Mouse (Mus musculus) cerebellum, adult 9-11 months (tissue): ENCODE measurements around the gene Hinfp.
A peak's percentile ranks its signal among the peaks of the same experiment; 100 is the strongest.
"Not testable (repeated sequence)": the region's sequence is repeated elsewhere in the genome, so short reads cannot be mapped to it uniquely, and the experiment has no call there.

Source experiments
- DNase-seq: peaks from one replicate; pipeline ENCODE4 v3.0.0; 2022

The Hinfp gene

DNA sequence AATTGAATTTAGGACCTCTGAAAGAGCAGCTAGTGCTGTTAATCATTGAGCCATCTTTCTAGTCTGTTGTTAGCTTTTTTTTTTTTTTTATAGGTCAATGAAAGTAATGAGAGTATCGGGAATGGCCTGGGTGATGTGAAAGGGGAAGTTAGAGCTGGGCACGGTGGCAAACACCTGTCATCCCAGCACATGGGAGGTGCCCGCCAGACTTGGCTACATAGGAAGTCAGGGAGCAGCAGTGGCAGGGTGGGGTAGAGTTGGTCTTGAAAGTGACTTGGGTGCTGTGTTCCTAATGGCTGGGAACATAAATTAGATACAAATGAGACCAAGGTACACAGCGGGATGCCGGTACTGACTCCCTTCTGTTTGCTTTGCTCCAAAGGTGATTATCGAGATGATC, 25.3 kb upstream of the Hinfp start:
- DNase-seq: no peak

GRCm38 (mm10) chr9:44327926-44328325, 22.5 kb upstream of the Hinfp start:
- DNase-seq: no peak

GRCm38 (mm10) chr9:44327064-44327711, 21.7 kb upstream of the Hinfp start:
- peak; percentile 61 for DNase-seq

GRCm38 (mm10) chr9:44326371-44327063, 21.0 kb upstream of the Hinfp start:
- peak; percentile 90 for DNase-seq

- DNase-seq: no peak
Measured at GRCm38 (mm10) chr9:44325768-44326370, 20.4 kb upstream of the Hinfp start, which contains the start of gene Dpagt1. TSS of gene Dpagt1 (plus strand) at chr9:44326019.

DNA sequence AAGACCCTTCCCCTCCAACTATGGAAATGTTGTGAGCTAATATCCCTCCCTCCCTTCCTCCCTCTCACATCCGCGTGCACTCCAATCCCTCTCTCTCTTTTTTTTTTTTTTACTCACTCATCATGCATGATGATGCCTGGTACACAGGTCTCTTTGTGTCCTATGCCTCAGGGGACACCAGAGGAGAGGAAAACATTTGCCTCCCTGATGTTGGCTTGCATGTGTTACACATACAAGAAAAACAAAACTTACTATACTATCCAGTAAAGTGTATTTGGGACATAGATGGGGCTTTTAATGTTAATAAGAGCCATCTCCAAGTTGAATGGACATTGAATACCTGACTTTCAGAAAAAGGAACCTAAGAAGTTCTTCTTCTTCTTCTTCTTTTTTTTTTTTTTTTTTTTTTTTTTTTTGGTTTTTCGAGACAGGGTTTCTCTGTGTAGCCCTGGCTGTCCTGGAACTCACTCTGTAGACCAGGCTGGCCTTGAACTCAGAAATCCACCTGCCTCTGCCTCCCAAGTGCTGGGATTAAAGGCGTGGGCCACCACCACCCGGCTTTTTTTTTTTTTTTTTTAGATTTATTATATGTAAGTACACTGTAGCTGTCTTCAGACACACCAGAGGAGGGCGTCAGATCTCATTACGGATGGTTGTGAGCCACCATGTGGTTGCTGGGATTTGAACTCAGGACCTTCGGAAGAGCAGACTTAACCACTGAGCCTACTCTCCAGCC, 19.7 kb upstream of the Hinfp start:
- DNase-seq: not testable (repeated sequence)

GRCm38 (mm10) chr9:44324147-44324546, 18.7 kb upstream of the Hinfp start:
- DNase-seq: no peak

DNA sequence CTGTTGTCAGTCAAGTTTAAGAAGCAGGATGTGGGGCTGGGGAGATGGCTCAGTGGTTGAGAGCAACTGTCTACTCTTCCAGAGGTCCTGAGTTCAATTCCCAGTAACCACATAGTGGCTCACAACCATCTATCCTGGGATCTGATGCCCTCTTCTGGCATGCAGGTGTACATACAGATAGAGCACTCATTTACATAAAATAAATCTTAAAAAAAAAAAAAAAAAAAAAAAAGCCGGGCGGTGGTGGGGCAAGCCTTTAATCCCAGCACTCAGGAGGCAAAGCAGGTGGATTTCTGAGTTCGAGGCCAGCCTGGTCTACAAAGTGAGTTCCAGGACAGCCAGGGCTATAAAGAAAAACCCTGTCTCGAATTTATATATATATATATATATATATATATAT, 18.2 kb upstream of the Hinfp start:
- DNase-seq: not testable (repeated sequence)

- DNase-seq: no peak
Measured at GRCm38 (mm10) chr9:44320799-44321133, 15.3 kb upstream of the Hinfp start.

DNA sequence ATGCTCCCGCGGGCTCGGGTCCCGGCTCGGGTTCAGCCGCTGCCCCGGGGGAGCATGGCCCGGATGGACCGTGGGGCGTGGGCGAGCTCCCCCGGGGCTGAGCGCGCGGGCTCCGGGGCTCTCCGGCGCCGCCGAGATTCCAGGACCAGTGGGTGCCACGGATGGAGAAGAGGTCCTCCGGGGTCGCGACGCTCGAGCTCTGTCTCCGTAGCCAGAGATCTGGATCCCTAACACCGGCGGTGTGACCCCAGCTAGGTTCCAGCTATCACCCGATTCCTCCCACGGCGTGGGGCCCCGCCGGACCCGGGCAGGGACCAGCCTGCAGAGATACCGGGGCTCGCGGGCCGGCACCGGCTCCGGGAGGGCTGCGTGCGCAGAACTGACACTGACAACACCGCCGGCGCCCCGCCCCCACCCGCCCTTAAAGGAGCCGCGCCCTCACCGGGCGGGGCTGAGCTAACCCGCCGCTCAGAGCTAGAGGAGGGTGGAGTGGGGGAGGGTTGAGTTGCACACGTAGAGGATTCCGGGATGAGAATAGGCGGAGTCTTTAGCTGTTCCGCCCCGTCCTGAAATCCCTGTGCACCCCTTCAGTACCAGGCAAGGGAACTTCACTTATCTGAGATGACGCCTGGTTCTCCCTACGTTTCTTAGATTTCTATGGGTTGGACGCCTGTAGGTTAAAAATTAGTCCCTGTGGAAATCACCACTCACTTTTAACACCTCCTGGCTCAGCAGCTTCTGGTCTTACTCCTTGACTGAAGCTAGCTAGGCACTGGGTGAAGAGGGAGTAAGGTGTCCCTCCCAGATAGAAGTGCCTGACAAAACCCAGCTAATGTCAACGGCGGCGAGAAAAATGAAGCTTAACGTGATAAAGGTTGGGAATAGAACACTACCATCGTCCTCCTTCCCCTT, 14.7 kb upstream of the Hinfp start, which contains the start of gene C2cd2l:
Gene C2cd2l (minus strand): TSS at position 399 of the 912 bp plus-strand sequence.
- DNase-seq: peak; percentile 96

DNA sequence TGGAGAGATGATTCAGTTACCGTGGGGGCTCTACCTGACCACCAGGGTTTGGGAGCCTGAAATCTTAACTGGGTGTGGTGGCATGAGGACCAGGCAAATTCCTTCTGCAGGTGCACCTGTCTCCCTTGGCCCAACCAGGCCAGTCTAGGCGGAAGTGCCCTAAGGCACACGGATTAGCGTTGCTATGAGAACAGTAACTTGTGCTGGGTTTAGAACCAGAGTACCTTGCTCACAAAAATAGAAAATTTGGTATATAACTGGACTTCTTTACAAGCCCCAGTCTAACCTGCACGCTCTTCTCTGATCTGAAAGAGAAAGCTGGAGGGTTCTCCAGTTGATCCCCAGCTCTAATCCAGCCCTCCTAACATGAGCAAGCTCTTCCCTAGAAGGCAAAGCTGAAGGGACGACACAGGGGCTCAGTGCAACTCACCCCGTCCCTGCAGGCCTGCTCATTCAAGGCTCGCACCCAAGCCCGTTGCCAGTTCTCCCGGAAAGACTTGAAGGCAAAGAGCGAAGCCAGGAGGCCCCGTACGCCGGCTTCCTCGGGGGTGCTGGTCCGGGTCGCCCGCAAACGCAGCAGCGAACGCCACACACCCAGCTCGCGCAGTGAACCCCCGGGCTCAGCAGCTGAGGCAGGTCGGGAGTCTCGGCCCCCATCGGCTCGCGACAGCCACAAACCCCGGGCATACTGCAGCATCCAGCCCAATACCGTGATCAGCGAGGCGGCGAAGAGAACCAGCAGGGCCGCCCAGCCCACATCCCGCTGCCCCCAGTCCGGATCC, 13.8 kb upstream of the Hinfp start:
- peak; percentile 61 for DNase-seq

DNA sequence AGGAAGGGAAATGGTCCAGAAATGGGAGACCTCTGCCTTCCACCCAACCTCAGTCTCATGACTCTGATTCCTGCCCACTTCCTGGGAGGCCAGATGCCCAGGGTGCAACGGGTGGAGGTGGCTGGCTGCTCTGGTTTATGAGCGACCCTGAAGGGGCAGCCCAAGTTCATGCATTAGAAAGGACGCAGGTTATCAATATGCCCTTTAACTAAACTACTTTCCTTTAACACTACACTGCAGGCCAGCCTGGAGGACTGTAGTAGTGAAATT, 13.3 kb upstream of the Hinfp start:
- no peak for DNase-seq

DNA sequence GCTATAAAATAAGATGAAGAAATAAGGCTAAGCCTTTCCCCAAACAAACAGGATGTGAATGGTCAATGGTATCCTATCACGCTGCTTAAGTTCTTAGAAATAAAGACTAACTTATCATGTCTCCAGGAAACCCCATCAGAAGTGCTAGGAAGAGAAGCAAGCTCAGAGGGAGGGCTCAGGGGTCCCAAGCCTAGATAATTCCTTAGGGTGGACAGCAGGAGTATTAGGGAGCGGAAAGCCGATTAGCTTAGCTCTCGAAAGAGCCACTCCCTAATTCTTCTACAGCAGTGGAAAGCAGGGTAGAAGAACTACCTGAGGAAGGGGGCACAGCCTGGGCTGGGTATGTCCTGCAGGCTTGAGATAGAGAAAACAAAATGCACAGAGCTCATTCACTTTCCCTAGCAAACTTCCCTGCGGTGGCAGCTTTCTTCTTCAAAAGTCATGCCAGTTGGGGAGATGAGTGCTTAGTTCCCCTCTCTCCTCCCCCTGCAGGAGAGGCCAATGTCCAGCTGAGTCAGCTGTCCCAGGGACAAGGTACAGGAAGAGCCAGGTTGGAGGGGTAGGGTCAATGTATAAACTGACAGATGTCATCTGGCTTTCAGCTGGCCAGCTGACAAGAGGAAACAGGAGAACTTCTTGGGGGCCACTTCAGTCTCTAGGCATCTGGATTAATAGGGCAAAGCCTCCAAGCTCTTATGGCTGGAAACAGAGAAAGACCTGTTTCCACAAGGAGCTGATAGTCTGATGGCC, 12.8 kb upstream of the Hinfp start:
- no peak for DNase-seq

- no peak for DNase-seq
Measured at GRCm38 (mm10) chr9:44317452-44317851, 12.0 kb upstream of the Hinfp start.

GRCm38 (mm10) chr9:44314910-44315309, 9.4 kb upstream of the Hinfp start:
- DNase-seq: no peak

DNA sequence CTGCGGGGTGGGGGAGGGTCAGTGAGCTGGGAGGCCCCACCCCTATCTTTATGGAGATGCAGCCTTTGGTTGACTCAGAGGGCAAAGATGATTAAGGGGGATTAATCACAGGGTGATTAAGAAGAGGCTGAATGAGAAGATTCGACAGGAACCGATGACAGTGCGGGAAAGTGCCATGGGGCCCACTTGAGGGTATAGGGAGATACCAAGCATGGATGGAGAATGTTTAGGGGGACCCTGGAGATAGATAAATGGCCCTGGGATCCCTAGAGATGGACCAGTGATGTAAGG, 8.7 kb upstream of the Hinfp start:
- no peak for DNase-seq

GRCm38 (mm10) chr9:44313476-44314256, 8.2 kb upstream of the Hinfp start:
- peak; percentile 68 for DNase-seq

DNA sequence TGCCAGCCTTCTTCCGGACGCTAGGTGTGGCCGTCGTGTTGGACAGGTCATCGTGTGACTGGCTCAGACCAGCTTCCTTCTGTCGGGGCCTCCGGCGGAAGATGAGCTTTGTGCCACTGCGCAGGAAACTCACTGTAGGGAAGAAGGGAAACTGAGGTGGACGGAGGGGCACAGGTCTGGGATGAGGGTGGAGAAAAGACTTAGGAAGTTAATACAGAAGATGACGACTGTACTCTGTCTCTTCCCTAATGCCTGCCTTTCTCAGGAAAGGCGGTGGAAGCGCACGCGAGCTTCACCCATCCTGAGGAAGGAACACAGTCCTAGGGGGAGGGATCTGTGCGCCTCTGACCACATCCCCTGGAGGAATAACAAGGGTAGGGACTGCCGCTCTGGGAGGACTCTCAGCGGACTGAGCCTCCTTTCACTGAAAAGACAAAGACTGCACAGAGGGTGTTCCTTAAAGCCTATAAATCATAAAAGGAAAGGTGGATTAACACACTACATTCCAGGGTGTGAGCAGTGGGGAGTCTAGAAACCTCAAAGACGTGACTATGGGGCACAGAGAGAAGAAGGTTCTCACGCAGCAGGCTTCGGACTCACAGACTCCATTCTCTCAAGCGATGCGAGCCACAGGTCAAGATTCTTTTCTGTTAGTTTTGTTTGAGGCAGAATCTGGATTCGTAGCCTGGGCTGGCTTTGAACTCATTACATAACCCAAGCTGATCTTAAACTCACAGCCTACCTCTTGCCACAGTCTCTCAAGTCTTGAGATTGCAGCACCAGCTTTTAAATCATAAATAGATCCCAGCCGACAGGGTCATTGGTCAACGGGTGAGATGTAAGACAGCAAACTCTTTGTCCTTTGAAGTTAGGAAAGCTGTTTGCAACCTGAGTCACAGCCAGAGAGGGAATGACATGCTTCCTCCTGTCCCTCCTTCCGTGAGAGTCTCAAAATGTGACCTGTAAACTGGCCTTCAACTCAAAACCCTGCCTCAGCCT, 6.0 kb upstream of the Hinfp start:
- DNase-seq: no peak

DNA sequence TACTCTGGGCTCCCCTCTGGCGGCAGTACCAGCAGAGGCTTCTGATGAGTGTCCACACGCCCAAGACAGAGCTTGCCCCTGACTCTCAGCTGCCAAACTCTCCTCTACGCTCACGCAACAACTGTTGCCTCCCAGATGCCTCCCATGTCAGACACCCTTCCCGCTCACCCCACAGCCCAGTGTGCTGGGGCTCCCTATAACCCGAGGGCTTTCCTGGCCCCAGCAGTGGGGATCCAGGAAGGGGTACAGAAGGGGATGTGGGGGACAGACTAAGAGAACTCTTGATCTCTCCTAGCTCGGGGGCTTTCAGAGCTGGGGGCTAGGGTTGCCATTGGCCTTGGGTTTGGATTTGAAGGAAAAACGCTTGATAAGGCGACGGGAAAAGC, 5.3 kb upstream of the Hinfp start:
- DNase-seq: no peak
